Mouse (Mus musculus): ENCODE measurements at regions not wholly inside any gene's neighbourhood (a gene's known extent, or its start where the extent isn't known, plus 50 kb on each side); places are given as distances from the start of the nearest gene placed in this dataset.

DNA sequence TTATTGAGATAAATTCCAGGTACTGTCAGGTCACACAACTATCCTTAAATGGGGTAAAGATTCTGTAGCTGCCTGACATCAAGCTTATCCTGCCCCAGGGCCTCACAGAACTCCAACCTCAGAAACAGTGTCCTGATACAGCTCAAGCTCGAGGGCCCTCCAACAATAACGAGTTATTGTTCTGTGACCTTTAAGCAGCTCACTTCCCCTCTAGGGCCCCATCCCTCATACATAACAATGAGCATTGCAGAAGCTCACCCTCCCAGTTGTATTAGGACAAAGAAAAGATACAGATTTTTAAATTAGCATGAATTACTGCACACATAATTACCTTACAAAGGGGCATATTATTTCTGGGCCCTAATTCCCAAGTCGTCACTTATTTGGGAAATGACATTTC lies 293.5 kb upstream of the Trpc7 start:
- TF ChIP-seq CTCF (IDR thresholded peaks at IDR 0.05; ENCODE audit: control insufficient read depth, insufficient read depth, insufficient read length), result no peak
- no peak for TF ChIP-seq MAX (IDR thresholded peaks at IDR 0.05)
- TF ChIP-seq USF1 (IDR thresholded peaks at IDR 0.05; ENCODE audit: low read depth), result no peak
- no peak for TF ChIP-seq FOSL1 (IDR thresholded peaks at IDR 0.05; ENCODE audit: insufficient read depth, low read length, poor library complexity, severe bottlenecking)
- no peak for TF ChIP-seq CEBPB (IDR thresholded peaks at IDR 0.05; ENCODE audit: low read depth)
- TF ChIP-seq MYOG (IDR thresholded peaks at IDR 0.05; ENCODE audit: control insufficient read depth, extremely low read depth, insufficient read length), result no peak
